Mouse (Mus musculus): ENCODE results near the gene Tmem116.

GRCm38 (mm10) chr5:121549196-121549595 is 97.5 kb downstream of the Tmem116 start:
- TF ChIP-seq MYOG (IDR thresholded peaks at IDR 0.05; ENCODE audit: control insufficient read depth, extremely low read depth, insufficient read length) (no peak), CTCF (IDR thresholded peaks at IDR 0.05; ENCODE audit: control insufficient read depth, insufficient read depth, insufficient read length) (no peak), USF1 (IDR thresholded peaks at IDR 0.05; ENCODE audit: low read depth) (no peak), MYOD1 (IDR thresholded peaks at IDR 0.05; ENCODE audit: control insufficient read depth, insufficient read length, low read depth) (no peak), MAX (IDR thresholded peaks at IDR 0.05) (no peak), FOSL1 (IDR thresholded peaks at IDR 0.05; ENCODE audit: insufficient read depth, low read length, poor library complexity, severe bottlenecking) (no peak), CEBPB (IDR thresholded peaks at IDR 0.05; ENCODE audit: low read depth) (no peak)
